8 mouse cellular contexts compared by ENCODE assay signal in genomic region chr4:46650086-46650753, GRCm38 (mm10). TPM values are rescaled to one million over a fixed set of nuclear protein-coding genes. Genes with fewer than 3 reads are reported as not detected.
DNase-seq lines count a peak whose midpoint lies in the region; ATAC-seq and TF ChIP-seq lines count a peak whose summit lies in the region.

TSS of gene Tbc1d2 (minus strand) at chr4:46650209.

- POLR2A ChIA-PET in Patski (lab: Charles Lee): interaction anchor here (0.7 kb wide), 1 partner anchor 26 kb away, joined by 5 read pairs; no protein-coding TSS in a partner anchor

- peak within 1 kb of the TSS; percentile 72 for H3K4me2 ChIP-seq in lung, embryonic 16.5 days (ENCODE audit: low read depth, low read length)

- DNase-seq in Patski (ENCODE audit: low read depth, low spot score): peak; percentile 50
- peak; percentile 97 for DNase-seq in cerebellum, postnatal 10 days
- peak; percentile 79 to 95 for DNase-seq in frontal cortex, adult 2 months (ENCODE audit: extremely low spot score in 1 of 2, low spot score in 1 of 2)
- peak; percentile 94 for DNase-seq in hindbrain, embryonic 10.5 days (ENCODE audit: low spot score)
- peak; percentile 90 for DNase-seq in layer of hippocampus, adult 9-11 months
- DNase-seq in ovary, adult 18-20 months (ENCODE audit: low spot score): peak; percentile 84
- DNase-seq in thymus, adult 2 months: peak; percentile 96

- no peak for TF ChIP-seq CTCF in Patski (IDR thresholded peaks at IDR 0.05)
- peak; percentile 64; the same call in 1 of the 2 replicates for TF ChIP-seq CTCF in thymus, adult 2 months (IDR thresholded peaks at IDR 0.05; ENCODE audit: borderline replicate concordance, control insufficient read depth, extremely low read depth, insufficient read depth, low read length, poor library complexity)

- in situ Hi-C loops in Patski (cut with MboI; ENCODE audit: low pct_unique_long_range_greater_than_20kb): loop anchor here (5.0 kb wide), 1 partner anchor 33 kb away; no protein-coding TSS in a partner anchor

- H3K27me3 ChIP-seq in Patski: peaks cover 6% of the 10 kb centered on the region
- peaks cover 51% of the 10 kb centered on the region for H3K27me3 ChIP-seq in hindbrain, embryonic 10.5 days (ENCODE audit: insufficient read depth, poor library complexity, severe bottlenecking)
- H3K27me3 ChIP-seq in lung, embryonic 16.5 days (ENCODE audit: control insufficient read depth, insufficient read depth, low read depth, low read length): peaks cover 8% of the 10 kb centered on the region; the same call in 1 of the 2 replicates
- no peaks in the 10 kb centered on the region; the same call in 1 of the 2 replicates for H3K27me3 ChIP-seq in thymus, adult 2 months (ENCODE audit: control insufficient read depth, insufficient read depth, low read length)

- ATAC-seq in Patski: peak; percentile 94
- peak; percentile 99 for ATAC-seq in lung, embryonic 16.5 days (ENCODE audit: low read depth)

- H3K9me3 ChIP-seq in hindbrain, embryonic 10.5 days: no peaks in the 10 kb centered on the region
- H3K9me3 ChIP-seq in lung, embryonic 16.5 days (ENCODE audit: control insufficient read depth, low read length): no peaks in the 10 kb centered on the region

- TF ChIP-seq POLR2A in thymus, adult 2 months (IDR thresholded peaks at IDR 0.05; ENCODE audit: control insufficient read depth, extremely low read depth, insufficient read depth, low read length, poor library complexity): peak; percentile 77

- peak within 1 kb of the TSS; percentile 95 for H3K27ac ChIP-seq in hindbrain, embryonic 10.5 days
- H3K27ac ChIP-seq in lung, embryonic 16.5 days (ENCODE audit: low read length): peak within 1 kb of the TSS; percentile 93
- H3K27ac ChIP-seq in thymus, adult 2 months (ENCODE audit: control insufficient read depth, insufficient read depth, low read length): peak within 1 kb of the TSS; percentile 36; the same call in 1 of the 2 replicates

- peaks cover 16% of the 10 kb centered on the region for H3K4me1 ChIP-seq in hindbrain, embryonic 10.5 days (replicated peaks)
- H3K4me1 ChIP-seq in lung, embryonic 16.5 days (replicated peaks; ENCODE audit: control insufficient read depth, insufficient read depth, low read length): peaks cover 7% of the 10 kb centered on the region
- H3K4me1 ChIP-seq in thymus, adult 2 months (replicated peaks; ENCODE audit: control insufficient read depth, insufficient read depth, low read length): peaks cover 8% of the 10 kb centered on the region; the same call in 1 of the 2 replicates

- no peaks in the 10 kb centered on the region for H3K36me3 ChIP-seq in hindbrain, embryonic 10.5 days
- no peaks in the 10 kb centered on the region for H3K36me3 ChIP-seq in lung, embryonic 16.5 days (ENCODE audit: control insufficient read depth, insufficient read depth, low read length)
- H3K36me3 ChIP-seq in thymus, adult 2 months (ENCODE audit: control insufficient read depth, insufficient read depth, low read length): no peaks in the 10 kb centered on the region

- CTCF ChIA-PET in Patski (lab: Charles Lee): interaction anchor here (16.5 kb wide), 1 partner anchor 32 kb away, joined by 175 read pairs; no protein-coding TSS in a partner anchor

- under 1% methylated on average over 69 of the region's 69 CpGs for WGBS in hindbrain, embryonic 10.5 days
- under 1% methylated on average over 68 of the region's 69 CpGs for WGBS in lung, embryonic 16.5 days
- under 1% methylated on average over 69 of the region's 69 CpGs for WGBS in thymus, adult 2 months

- peak within 1 kb of the TSS; percentile 83 for H3K9ac ChIP-seq in lung, embryonic 16.5 days (ENCODE audit: low read length)

- peak within 1 kb of the TSS; percentile 82 for H3K4me3 ChIP-seq in hindbrain, embryonic 10.5 days
- peak within 1 kb of the TSS; percentile 79 for H3K4me3 ChIP-seq in lung, embryonic 16.5 days (ENCODE audit: low read length)
- peak within 1 kb of the TSS; percentile 67 for H3K4me3 ChIP-seq in thymus, adult 2 months (ENCODE audit: control insufficient read depth, insufficient read depth, low read length)

RNA-seq across cellular contexts. Expression of gene Tbc1d2, which starts in this region (rescaled TPM):
- polyA plus RNA-seq in Patski (2021): 2.3 TPM
- 3.0 and 4.2 TPM in 2 replicates for polyA plus RNA-seq in frontal cortex, adult 2 months (2012; rRNA removed)
- 1.2 and 2.0 TPM in 2 replicates for polyA plus RNA-seq in hindbrain, embryonic 10.5 days (2016; fragmentation: Nextera tagmentation; extraction: Ambion mirVana)
- 4.2 and 4.3 TPM in 2 replicates for polyA plus RNA-seq in lung, embryonic 16.5 days (2015; fragmentation: Nextera tagmentation; extraction: Ambion mirVana)
- polyA plus RNA-seq in thymus, adult 2 months (2012; rRNA removed): 1.7 and 2.0 TPM in 2 replicates

Comparison
In these comparisons a context has a peak if more than half of its experiments do, and no peak if none do; other contexts are left out.
1. Peak in every context shown above with its lines: DNase-seq, ATAC-seq, H3K4me3 ChIP-seq and H3K27ac ChIP-seq.
2. H3K27ac ChIP-seq: peak in every context shown above with its lines; median percentile 95 in hindbrain, embryonic 10.5 days; 93 in lung, embryonic 16.5 days; 36 in thymus, adult 2 months.